Mouse (Mus musculus): ENCODE results near the gene Tram2. TPM values are rescaled to one million over a fixed set of nuclear protein-coding genes. Genes with fewer than 3 reads are reported as not detected.

Gene Tram2
- polyA plus RNA-seq, 1 experiment from 2014 or later, result 2.0 TPM

- Histone ChIP-seq H3K4me1 (ENCODE audit: control insufficient read depth, insufficient read depth, low read length) (no peaks in the 10 kb centered on the region), H3K4me3 (ENCODE audit: low read depth, low read length) (no peak overlapping the region), H3K9ac (ENCODE audit: low read depth, low read length) (no peak overlapping the region), H3K27ac (ENCODE audit: low read length) (no peak overlapping the region), H3K9me3 (replicated peaks; ENCODE audit: control insufficient read depth, low read length, poor library complexity, severe bottlenecking) (0 out of 2 replicates have a peak, but pooled peaks cover 2% of the 10 kb centered on the region), H3K27me3 (ENCODE audit: control insufficient read depth, insufficient read depth, low read depth, low read length) (no peaks in the 10 kb centered on the region), H3K36me3 (ENCODE audit: control insufficient read depth, insufficient read depth, low read length) (no peaks in the 10 kb centered on the region), H3K4me2 (ENCODE audit: low read length) (no peak overlapping the region)
- no peak for ATAC-seq
Observed at GRCm38 (mm10) chr1:21033792-21034119, 45.3 kb downstream of the Tram2 start.

GRCm38 (mm10) chr1:21033065-21033791 is 45.8 kb downstream of the Tram2 start:
- H3K4me2 ChIP-seq (ENCODE audit: low read length), result no peak overlapping the region
- no peaks in the 10 kb centered on the region for H3K4me1 ChIP-seq (ENCODE audit: control insufficient read depth, insufficient read depth, low read length)
- H3K9ac ChIP-seq (ENCODE audit: low read depth, low read length), result no peak overlapping the region
- 0 out of 2 replicates have a peak, but pooled peaks cover 2% of the 10 kb centered on the region for H3K9me3 ChIP-seq (replicated peaks; ENCODE audit: control insufficient read depth, low read length, poor library complexity, severe bottlenecking)
- no peak for ATAC-seq
- no peaks in the 10 kb centered on the region for H3K27me3 ChIP-seq (ENCODE audit: control insufficient read depth, insufficient read depth, low read depth, low read length)
- WGBS, result 93% methylated on average over 11 of the region's 11 CpGs
- H3K36me3 ChIP-seq (ENCODE audit: control insufficient read depth, insufficient read depth, low read length), result no peaks in the 10 kb centered on the region
- H3K27ac ChIP-seq (ENCODE audit: low read length), result no peak overlapping the region
- H3K4me3 ChIP-seq (ENCODE audit: low read depth, low read length), result no peak overlapping the region

GRCm38 (mm10) chr1:21031650-21032049 is 47.4 kb downstream of the Tram2 start:
- Histone ChIP-seq H3K9me3 (replicated peaks; ENCODE audit: control insufficient read depth, low read length, poor library complexity, severe bottlenecking) (0 out of 2 replicates have a peak, but pooled peaks cover 2% of the 10 kb centered on the region), H3K36me3 (ENCODE audit: control insufficient read depth, insufficient read depth, low read length) (no peaks in the 10 kb centered on the region), H3K27me3 (ENCODE audit: control insufficient read depth, insufficient read depth, low read depth, low read length) (no peaks in the 10 kb centered on the region), H3K9ac (ENCODE audit: low read depth, low read length) (no peak overlapping the region), H3K4me2 (ENCODE audit: low read length) (no peak overlapping the region), H3K4me3 (ENCODE audit: low read depth, low read length) (no peak overlapping the region), H3K4me1 (ENCODE audit: control insufficient read depth, insufficient read depth, low read length) (no peaks in the 10 kb centered on the region), H3K27ac (ENCODE audit: low read length) (no peak overlapping the region)
- WGBS, result 97% methylated on average over 2 of the region's 2 CpGs
- no peak for ATAC-seq

GRCm38 (mm10) chr1:21029000-21029399 is 50.0 kb downstream of the Tram2 start:
- ATAC-seq, result no peak
- H3K4me1 ChIP-seq (ENCODE audit: control insufficient read depth, insufficient read depth, low read length), result no peaks in the 10 kb centered on the region
- 97% methylated on average over 4 of the region's 4 CpGs for WGBS
- H3K9ac ChIP-seq (ENCODE audit: low read depth, low read length), result no peak overlapping the region
- no peaks in the 10 kb centered on the region for H3K36me3 ChIP-seq (ENCODE audit: control insufficient read depth, insufficient read depth, low read length)
- no peak overlapping the region for H3K27ac ChIP-seq (ENCODE audit: low read length)
- H3K27me3 ChIP-seq (ENCODE audit: control insufficient read depth, insufficient read depth, low read depth, low read length), result no peaks in the 10 kb centered on the region
- H3K4me3 ChIP-seq (ENCODE audit: low read depth, low read length), result no peak overlapping the region
- no peak overlapping the region for H3K4me2 ChIP-seq (ENCODE audit: low read length)
- H3K9me3 ChIP-seq (replicated peaks; ENCODE audit: control insufficient read depth, low read length, poor library complexity, severe bottlenecking), result 0 out of 2 replicates have a peak, but pooled peaks cover 2% of the 10 kb centered on the region

GRCm38 (mm10) chr1:21026534-21026933 is 52.5 kb downstream of the Tram2 start:
- no peaks in the 10 kb centered on the region for H3K27me3 ChIP-seq (ENCODE audit: control insufficient read depth, insufficient read depth, low read depth, low read length)
- 0 out of 2 replicates have a peak, but pooled peaks cover 2% of the 10 kb centered on the region for H3K9me3 ChIP-seq (replicated peaks; ENCODE audit: control insufficient read depth, low read length, poor library complexity, severe bottlenecking)
- 72% methylated on average over 7 of the region's 7 CpGs for WGBS
- H3K27ac ChIP-seq (ENCODE audit: low read length), result no peak overlapping the region
- ATAC-seq, result no peak
- no peak overlapping the region for H3K9ac ChIP-seq (ENCODE audit: low read depth, low read length)
- no peak overlapping the region for H3K4me2 ChIP-seq (ENCODE audit: low read length)
- H3K4me3 ChIP-seq (ENCODE audit: low read depth, low read length), result no peak overlapping the region
- no peaks in the 10 kb centered on the region for H3K36me3 ChIP-seq (ENCODE audit: control insufficient read depth, insufficient read depth, low read length)
- no peaks in the 10 kb centered on the region for H3K4me1 ChIP-seq (ENCODE audit: control insufficient read depth, insufficient read depth, low read length)

- no peak overlapping the region for H3K4me3 ChIP-seq (ENCODE audit: low read depth, low read length)
- no peak overlapping the region for H3K27ac ChIP-seq (ENCODE audit: low read length)
- H3K36me3 ChIP-seq (ENCODE audit: control insufficient read depth, insufficient read depth, low read length), result no peaks in the 10 kb centered on the region
- H3K4me1 ChIP-seq (ENCODE audit: control insufficient read depth, insufficient read depth, low read length), result no peaks in the 10 kb centered on the region
- WGBS, result 89% methylated on average over 5 of the region's 5 CpGs
- ATAC-seq, result no peak
- H3K9me3 ChIP-seq (replicated peaks; ENCODE audit: control insufficient read depth, low read length, poor library complexity, severe bottlenecking), result 0 out of 2 replicates have a peak, but pooled peaks cover 2% of the 10 kb centered on the region
- H3K27me3 ChIP-seq (ENCODE audit: control insufficient read depth, insufficient read depth, low read depth, low read length), result no peaks in the 10 kb centered on the region
- no peak overlapping the region for H3K9ac ChIP-seq (ENCODE audit: low read depth, low read length)
- H3K4me2 ChIP-seq (ENCODE audit: low read length), result no peak overlapping the region
Observed at GRCm38 (mm10) chr1:21025203-21025602, 53.8 kb downstream of the Tram2 start.

GRCm38 (mm10) chr1:21023101-21023500 is 55.9 kb downstream of the Tram2 start:
- H3K9me3 ChIP-seq (replicated peaks; ENCODE audit: control insufficient read depth, low read length, poor library complexity, severe bottlenecking), result no peaks in the 10 kb centered on the region
- WGBS, result 85% methylated on average over 3 of the region's 3 CpGs
- H3K4me2 ChIP-seq (ENCODE audit: low read length), result no peak overlapping the region
- H3K36me3 ChIP-seq (ENCODE audit: control insufficient read depth, insufficient read depth, low read length), result no peaks in the 10 kb centered on the region
- H3K4me1 ChIP-seq (ENCODE audit: control insufficient read depth, insufficient read depth, low read length), result no peaks in the 10 kb centered on the region
- no peak overlapping the region for H3K27ac ChIP-seq (ENCODE audit: low read length)
- H3K9ac ChIP-seq (ENCODE audit: low read depth, low read length), result no peak overlapping the region
- no peak for ATAC-seq
- no peaks in the 10 kb centered on the region for H3K27me3 ChIP-seq (ENCODE audit: control insufficient read depth, insufficient read depth, low read depth, low read length)
- no peak overlapping the region for H3K4me3 ChIP-seq (ENCODE audit: low read depth, low read length)

- H3K27me3 ChIP-seq (ENCODE audit: control insufficient read depth, insufficient read depth, low read depth, low read length), result no peaks in the 10 kb centered on the region
- ATAC-seq, result no peak
Observed at GRCm38 (mm10) chr1:21014463-21014862, 64.6 kb downstream of the Tram2 start.

GRCm38 (mm10) chr1:21010282-21010800 is 68.7 kb downstream of the Tram2 start:
- Histone ChIP-seq H3K4me3 (ENCODE audit: low read depth, low read length) (no peak overlapping the region), H3K36me3 (ENCODE audit: control insufficient read depth, insufficient read depth, low read length) (no peaks in the 10 kb centered on the region), H3K9ac (ENCODE audit: low read depth, low read length) (no peak overlapping the region), H3K9me3 (replicated peaks; ENCODE audit: control insufficient read depth, low read length, poor library complexity, severe bottlenecking) (no peaks in the 10 kb centered on the region), H3K27me3 (ENCODE audit: control insufficient read depth, insufficient read depth, low read depth, low read length) (no peaks in the 10 kb centered on the region), H3K4me2 (ENCODE audit: low read length) (no peak overlapping the region), H3K4me1 (ENCODE audit: control insufficient read depth, insufficient read depth, low read length) (no peaks in the 10 kb centered on the region), H3K27ac (ENCODE audit: low read length) (no peak overlapping the region)
- 83% methylated on average over 6 of the region's 6 CpGs for WGBS
- ATAC-seq, result no peak

More at GRCm38 (mm10) chr1:21014463-21014862, 64.6 kb downstream of the Tram2 start:
- H3K9me3 ChIP-seq (replicated peaks; ENCODE audit: control insufficient read depth, low read length, poor library complexity, severe bottlenecking), result no peaks in the 10 kb centered on the region
- no peak overlapping the region for H3K4me3 ChIP-seq (ENCODE audit: low read depth, low read length)
- no peak overlapping the region for H3K9ac ChIP-seq (ENCODE audit: low read depth, low read length)
- WGBS, result 70% methylated on average over 8 of the region's 8 CpGs
- H3K4me1 ChIP-seq (ENCODE audit: control insufficient read depth, insufficient read depth, low read length), result no peaks in the 10 kb centered on the region
- no peak overlapping the region for H3K27ac ChIP-seq (ENCODE audit: low read length)
- no peak overlapping the region for H3K4me2 ChIP-seq (ENCODE audit: low read length)
- no peaks in the 10 kb centered on the region for H3K36me3 ChIP-seq (ENCODE audit: control insufficient read depth, insufficient read depth, low read length)

All from midbrain, embryonic 16.5 days (tissue).